Mouse (Mus musculus) kidney, adult 2 months (tissue): ENCODE data around the gene Mecom. TPM values are rescaled to one million over a fixed set of nuclear protein-coding genes. Genes with fewer than 3 reads are reported as not detected.
"Not testable (repeated sequence)": the region's sequence is repeated elsewhere in the genome, so short reads cannot be mapped to it uniquely, and the experiment has no call there.

Experiments used
- DNase-seq: peaks from one replicate; pipeline ENCODE4 v3.0.0; 2021
- H3K27ac ChIP-seq: fragments of 200-500 bp; 2 replicates; pipeline ENCODE4 v1.5.1; 2012; ENCODE audit warnings: low read depth, low read length, control low read depth, inconsistent platforms; ENCODE audit not compliant: insufficient read depth
- H3K27me3 ChIP-seq: fragments of 200-500 bp; replicated peaks from 2 replicates; pipeline ENCODE4 v1.6.1; 2012; ENCODE audit warnings: mild to moderate bottlenecking, moderate library complexity, low read length, inconsistent platforms; ENCODE audit not compliant: control insufficient read depth, insufficient read depth
- H3K36me3 ChIP-seq: fragments of 200-500 bp; 2 replicates; pipeline ENCODE4 v1.6.1; 2012; ENCODE audit warnings: mild to moderate bottlenecking, moderate library complexity, low read length, inconsistent platforms; ENCODE audit not compliant: control insufficient read depth, insufficient read depth
- H3K4me1 ChIP-seq: fragments of 200-500 bp; 2 replicates; pipeline ENCODE4 v1.6.1; 2011; ENCODE audit warnings: low read length; ENCODE audit not compliant: control insufficient read depth, insufficient read depth
- H3K4me3 ChIP-seq: fragments of 200-500 bp; 2 replicates; pipeline ENCODE4 v1.5.1; 2011; ENCODE audit warnings: mild to moderate bottlenecking, low read depth, low read length, control low read depth; ENCODE audit not compliant: insufficient read depth
- CTCF ChIP-seq: fragments of 200-500 bp; conservative IDR thresholded peaks from 2 replicates; pipeline ENCODE4 v1.5.1; 2011; ENCODE audit warnings: low read depth, mild to moderate bottlenecking, control low read depth, low read length, moderate library complexity, mixed read lengths; ENCODE audit not compliant: insufficient read depth, insufficient read length
- POLR2A ChIP-seq: fragments of 200-500 bp; IDR thresholded peaks from one replicate; pipeline ENCODE4 v1.6.1; 2011; ENCODE audit warnings: low read depth, low read length, control low read depth
- WGBS: fragments of 180-500 bp; shearing (Covaris S2); methylation state at CpG from one replicate; pipeline ENCODE4 v1.1.7; 2018; 5-methylcytosine and 5-hydroxymethylcytosine counted together
- polyA plus RNA-seq: library from polyadenylated mRNA; depleted of rRNA; stranded (reverse); fragments of >200 nt; gene quantifications from 2 replicates; pipeline ENCODE4 v1.2.3, GENCODE M21; 2012

Gene Mecom
- polyA plus RNA-seq, 1 experiment, result 12.9 TPM

DNA sequence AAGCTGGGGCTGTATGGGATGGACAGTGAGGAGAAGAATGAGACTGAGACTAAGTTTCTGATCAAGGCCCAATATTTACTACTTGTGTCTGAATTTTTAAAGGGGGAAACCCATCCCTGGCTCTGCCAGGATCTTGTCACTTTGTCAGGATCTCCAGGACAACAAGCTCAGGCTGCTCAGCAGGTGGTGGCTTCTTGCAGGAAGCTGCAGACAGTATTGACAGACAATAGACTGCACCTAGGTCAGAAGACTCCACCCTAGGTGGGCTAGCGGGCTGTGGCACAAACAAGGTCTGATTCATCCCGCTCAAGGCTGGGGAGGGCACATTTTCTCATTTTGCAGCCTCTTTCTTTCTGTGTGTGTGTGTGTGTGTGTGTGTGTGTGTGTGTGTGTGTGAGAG is 25.7 kb upstream of the Mecom start:
- WGBS, result 39% methylated on average over 2 of the region's 2 CpGs
- no peaks in the 10 kb centered on the region for H3K27me3 ChIP-seq
- no peak overlapping the region for H3K27ac ChIP-seq
- TF ChIP-seq POLR2A (no peak), CTCF (no peak)
- DNase-seq, result no peak
- H3K4me3 ChIP-seq, result no peak overlapping the region
- no peaks in the 10 kb centered on the region for H3K4me1 ChIP-seq
- no peaks in the 10 kb centered on the region for H3K36me3 ChIP-seq

DNA sequence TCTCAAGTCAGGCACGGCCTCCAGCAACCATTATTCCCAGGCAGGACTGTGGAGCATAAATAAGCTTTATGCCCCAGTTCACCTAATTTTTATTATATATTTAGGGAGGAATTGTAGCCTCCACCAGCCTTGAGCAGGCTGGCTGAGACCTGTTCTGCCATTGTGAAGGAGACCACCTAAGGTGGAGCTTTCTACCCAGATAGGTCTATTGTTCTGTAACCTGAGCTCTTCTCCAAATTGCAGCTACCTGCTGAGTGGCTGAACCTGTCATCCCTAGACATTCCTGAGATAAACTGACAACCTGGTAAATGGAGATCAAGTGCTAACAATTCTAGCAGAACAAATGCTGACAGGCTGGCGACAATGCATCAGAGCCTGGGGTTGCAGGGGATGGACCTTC is 18.5 kb upstream of the Mecom start:
- H3K4me3 ChIP-seq, DNase-seq, H3K4me1 ChIP-seq, H3K27ac ChIP-seq, H3K27me3 ChIP-seq, H3K36me3 ChIP-seq: not testable (repeated sequence)
- WGBS, result 38% methylated on average over 1 of the region's 2 CpGs

DNA sequence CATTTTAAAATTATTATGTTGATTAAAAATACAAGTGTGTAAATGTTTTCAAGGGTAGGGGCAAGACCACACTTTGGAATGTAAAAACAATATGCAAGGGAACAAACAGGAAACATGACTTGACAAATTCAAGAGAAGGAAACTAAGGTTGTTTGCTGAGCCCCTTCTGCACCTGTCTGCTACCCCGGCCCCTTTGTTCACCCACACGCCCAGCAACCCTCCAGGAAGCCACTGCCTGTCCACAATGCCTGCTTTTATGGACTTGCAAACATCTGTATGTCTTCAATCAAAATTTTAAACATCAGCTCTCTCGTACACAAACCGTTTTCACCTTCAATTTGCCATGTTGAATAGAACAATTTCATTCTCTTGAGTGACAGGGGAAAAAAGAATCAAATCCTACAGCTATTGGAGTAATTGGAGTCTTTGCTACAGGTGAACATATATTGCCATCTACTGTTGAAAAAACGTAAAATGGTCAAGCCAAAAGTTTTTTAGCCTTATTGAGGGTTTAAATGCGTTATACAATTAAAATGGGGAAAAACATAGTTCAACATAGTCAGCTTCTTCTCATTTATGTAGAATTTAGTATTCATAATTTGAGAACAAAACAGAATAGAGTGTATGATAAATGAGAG is 13.0 kb upstream of the Mecom start:
- WGBS, result 51% methylated on average over 6 of the region's 6 CpGs
- H3K27ac ChIP-seq, result no peak overlapping the region
- TF ChIP-seq POLR2A, result no peak
- TF ChIP-seq CTCF, result no peak
- H3K4me3 ChIP-seq, result no peak overlapping the region
- DNase-seq, result no peak
- H3K4me1 ChIP-seq, result no peaks in the 10 kb centered on the region
- no peaks in the 10 kb centered on the region for H3K27me3 ChIP-seq
- no peaks in the 10 kb centered on the region for H3K36me3 ChIP-seq

DNA sequence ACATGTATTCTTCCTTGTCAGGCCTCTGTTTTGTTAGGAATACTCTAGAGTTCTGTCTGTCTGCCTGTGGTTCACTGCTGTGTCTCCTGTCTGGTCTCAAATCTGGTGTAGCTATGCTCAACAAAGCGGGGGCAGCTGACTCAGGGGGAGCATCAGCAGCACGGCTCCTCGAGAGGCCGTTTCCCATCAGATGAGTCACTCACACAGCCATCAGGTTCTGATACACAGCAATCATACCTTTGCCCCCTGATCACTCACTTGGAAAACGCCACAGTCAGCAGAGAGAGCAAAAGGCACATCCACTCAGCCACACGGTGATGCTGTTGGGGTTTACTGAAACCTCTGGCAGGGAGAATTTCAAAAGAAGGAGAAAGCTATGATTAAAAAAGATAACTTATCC is 5.9 kb upstream of the Mecom start:
- H3K27me3 ChIP-seq, result no peaks in the 10 kb centered on the region
- 56% methylated on average over 6 of the region's 6 CpGs for WGBS
- no peak overlapping the region for H3K4me3 ChIP-seq
- no peaks in the 10 kb centered on the region for H3K36me3 ChIP-seq
- no peak overlapping the region for H3K27ac ChIP-seq
- DNase-seq, result peak; percentile 55
- no peak for TF ChIP-seq POLR2A
- TF ChIP-seq CTCF, result no peak; the same call in 1 of the 2 replicates
- H3K4me1 ChIP-seq, result no peaks in the 10 kb centered on the region

GRCm38 (mm10) chr3:30550218-30550617 is 2.4 kb upstream of the Mecom start:
- peak; percentile 4 for DNase-seq
- Histone ChIP-seq H3K4me3 (no peak overlapping the region), H3K36me3 (no peaks in the 10 kb centered on the region), H3K27me3 (0 out of 2 replicates have a peak, but pooled peaks cover 1% of the 10 kb centered on the region), H3K27ac (no peak overlapping the region), H3K4me1 (no peaks in the 10 kb centered on the region)
- 77% methylated on average over 2 of the region's 2 CpGs for WGBS
- TF ChIP-seq POLR2A (no peak), CTCF (peak; percentile 30; the same call in 1 of the 2 replicates)

DNA sequence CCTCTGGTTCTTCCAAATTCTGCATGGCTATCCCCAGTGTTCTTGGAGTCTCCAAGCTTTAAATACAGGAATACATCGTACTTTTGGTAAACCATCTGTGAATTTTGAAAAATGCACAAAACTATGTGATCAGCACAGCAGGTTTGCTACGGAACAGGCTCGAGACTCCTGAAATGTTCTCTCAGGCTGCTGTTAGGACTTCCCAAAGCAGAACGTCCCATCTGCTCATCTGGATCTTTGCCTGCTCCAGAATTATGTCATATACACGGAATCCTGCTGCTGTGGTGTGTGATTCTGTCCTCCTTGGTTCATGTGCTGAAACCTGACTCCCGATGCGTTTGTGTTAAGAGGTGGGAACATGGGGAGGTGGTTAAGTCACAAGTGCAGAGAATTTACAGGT is 1.1 kb upstream of the Mecom start:
- Histone ChIP-seq H3K27me3 (0 out of 2 replicates have a peak, but pooled peaks cover 1% of the 10 kb centered on the region), H3K27ac (no peak overlapping the region), H3K36me3 (no peaks in the 10 kb centered on the region), H3K4me3 (no peak overlapping the region), H3K4me1 (no peaks in the 10 kb centered on the region)
- no peak for DNase-seq
- 72% methylated on average over 7 of the region's 7 CpGs for WGBS
- TF ChIP-seq CTCF, result no peak
- TF ChIP-seq POLR2A, result no peak

DNA sequence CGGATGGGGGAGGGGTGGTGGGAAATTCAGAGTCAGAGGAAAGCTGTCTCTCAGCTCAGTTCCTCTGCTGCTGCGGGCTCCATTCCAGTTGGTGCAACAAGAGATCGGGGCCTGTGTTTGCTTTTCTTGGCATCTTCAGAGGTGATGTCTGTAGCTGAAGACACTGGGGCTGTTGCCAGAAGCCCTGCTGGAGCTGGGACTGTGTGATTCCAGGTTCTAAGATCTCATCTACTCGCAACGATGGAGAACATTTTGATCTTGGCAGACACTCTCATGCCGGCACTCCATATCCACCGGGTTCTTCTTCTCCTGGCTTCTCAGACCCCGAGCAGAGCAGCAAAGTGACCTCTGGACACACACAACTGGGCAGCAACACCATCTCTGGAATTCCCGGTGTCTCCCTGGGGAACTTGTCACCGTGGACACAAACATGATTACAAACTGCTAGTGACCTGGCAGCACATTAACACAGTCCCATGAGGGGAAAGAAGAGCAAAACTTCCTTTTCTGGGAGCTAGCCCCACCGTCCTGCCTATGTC is 908 bp downstream of the Mecom start:
- Histone ChIP-seq H3K4me1 (no peaks in the 10 kb centered on the region), H3K27ac (no peak overlapping the region), H3K4me3 (no peak overlapping the region), H3K27me3 (peaks cover 1% of the 10 kb centered on the region; the same call in 1 of the 2 replicates), H3K36me3 (no peaks in the 10 kb centered on the region)
- DNase-seq, result peak; percentile 29
- 30% methylated on average over 11 of the region's 11 CpGs for WGBS
- no peak for TF ChIP-seq CTCF
- no peak for TF ChIP-seq POLR2A

DNA sequence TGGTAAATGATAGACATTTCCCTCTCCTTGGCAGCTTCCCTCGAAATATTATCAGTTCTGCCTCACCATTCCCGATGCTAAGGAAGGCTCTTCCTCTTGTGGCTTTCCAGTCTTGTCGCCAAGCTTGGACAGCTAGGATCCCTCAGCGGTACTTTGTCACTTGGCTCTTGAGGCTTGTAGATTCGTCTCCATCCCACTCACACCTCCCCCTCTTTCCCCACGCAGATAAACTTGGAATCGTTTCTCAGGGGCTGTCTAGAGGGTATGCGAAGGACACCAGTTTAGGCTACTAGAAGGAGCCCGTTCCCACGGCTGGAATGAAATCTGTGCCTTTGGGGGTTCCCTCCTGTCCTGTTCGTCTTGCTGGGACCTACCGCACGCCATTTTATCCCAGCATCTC is 1.4 kb downstream of the Mecom start:
- TF ChIP-seq CTCF (no peak), POLR2A (no peak)
- Histone ChIP-seq H3K27me3 (peaks cover 1% of the 10 kb centered on the region; the same call in 1 of the 2 replicates), H3K27ac (no peak overlapping the region), H3K36me3 (no peaks in the 10 kb centered on the region), H3K4me1 (no peaks in the 10 kb centered on the region), H3K4me3 (no peak overlapping the region)
- 54% methylated on average over 13 of the region's 13 CpGs for WGBS
- DNase-seq, result no peak
